Mouse (Mus musculus) forebrain, embryonic 14.5 days (tissue): ENCODE data around the gene Fam171b. TPM values are rescaled to one million over a fixed set of nuclear protein-coding genes. Genes with fewer than 3 reads are reported as not detected.

Experiments used
- ATAC-seq: fragments of 200-750 bp; cut with Nextera tagmentation; 2 replicates; pipeline ENCODE4 v1.8.0; 2017; ENCODE audit warnings: mild to moderate bottlenecking, moderate library complexity
- DNase-seq: peaks from one replicate; pipeline ENCODE4 v3.0.0-alpha.2; 2015; ENCODE audit warnings: low spot score
- H3K27ac ChIP-seq: fragments of 300-500 bp; sonication (generic); 2 replicates; pipeline ENCODE4 v1.5.1; 2014; ENCODE audit warnings: low read depth, mild to moderate bottlenecking, control low read depth, low read length, moderate library complexity
- H3K27me3 ChIP-seq: fragments of 300-500 bp; sonication (generic); replicated peaks from 2 replicates; pipeline ENCODE4 v1.6.1; 2014; ENCODE audit warnings: low read length, control low read depth, mixed read lengths; ENCODE audit not compliant: control insufficient read depth, insufficient read depth
- H3K36me3 ChIP-seq: fragments of 300-500 bp; sonication (generic); 2 replicates; pipeline ENCODE4 v1.6.1; 2014; ENCODE audit warnings: low read length, control low read depth; ENCODE audit not compliant: control insufficient read depth, insufficient read depth
- H3K4me1 ChIP-seq: fragments of 300-500 bp; sonication (generic); 2 replicates; pipeline ENCODE4 v1.6.1; 2014; ENCODE audit warnings: antibody characterized with exemption, low read length, control low read depth; ENCODE audit not compliant: control insufficient read depth, insufficient read depth
- H3K4me2 ChIP-seq: fragments of 300-500 bp; sonication (generic); 2 replicates; pipeline ENCODE4 v1.6.1; 2014; ENCODE audit warnings: mild to moderate bottlenecking, control low read depth, low read length
- H3K4me3 ChIP-seq: fragments of 300-500 bp; sonication (generic); 2 replicates; pipeline ENCODE4 v1.5.1; 2014; ENCODE audit warnings: low read depth, low read length, control low read depth
- H3K9ac ChIP-seq: fragments of 300-500 bp; sonication (generic); 2 replicates; pipeline ENCODE4 v1.6.1; 2014; ENCODE audit warnings: mild to moderate bottlenecking, low read length, control low read depth, moderate library complexity
- H3K9me3 ChIP-seq: fragments of 300-500 bp; sonication (generic); replicated peaks from 2 replicates; pipeline ENCODE4 v1.6.1; 2016; ENCODE audit warnings: low read length, control low read depth, mixed read lengths; ENCODE audit not compliant: control insufficient read depth
- WGBS: fragments of 180-500 bp; shearing (Covaris S2); extraction: QIAGEN DNeasy Blood & Tissue Kit; methylation state at CpG from one replicate; pipeline ENCODE4 v1.1.7; 2014; 5-methylcytosine and 5-hydroxymethylcytosine counted together
- polyA plus RNA-seq: library from polyadenylated mRNA; unstranded; fragments of >200 nt; fragmentation: Nextera tagmentation; extraction: Ambion mirVana; gene quantifications from 2 replicates; pipeline ENCODE4 v1.2.1, GENCODE M21; 2014

Gene Fam171b
- polyA plus RNA-seq, 1 experiment from 2014 or later, result 55.9 TPM

- peaks cover 9% of the 10 kb centered on the region; the same call in 1 of the 2 replicates for H3K36me3 ChIP-seq
- H3K4me2 ChIP-seq, result no peak overlapping the region
- no peaks in the 10 kb centered on the region for H3K27me3 ChIP-seq
- no peak overlapping the region for H3K4me3 ChIP-seq
- 34% methylated on average over 9 of the region's 9 CpGs for WGBS
- H3K9me3 ChIP-seq, result no peaks in the 10 kb centered on the region
- no peak overlapping the region for H3K9ac ChIP-seq
- peaks cover 4% of the 10 kb centered on the region; the same call in 1 of the 2 replicates for H3K4me1 ChIP-seq
- ATAC-seq (peak; percentile 67), DNase-seq (peak; percentile 59)
- H3K27ac ChIP-seq, result no peak overlapping the region
Observed at GRCm38 (mm10) chr2:83797902-83798497, 14.4 kb upstream of the Fam171b start.

DNA sequence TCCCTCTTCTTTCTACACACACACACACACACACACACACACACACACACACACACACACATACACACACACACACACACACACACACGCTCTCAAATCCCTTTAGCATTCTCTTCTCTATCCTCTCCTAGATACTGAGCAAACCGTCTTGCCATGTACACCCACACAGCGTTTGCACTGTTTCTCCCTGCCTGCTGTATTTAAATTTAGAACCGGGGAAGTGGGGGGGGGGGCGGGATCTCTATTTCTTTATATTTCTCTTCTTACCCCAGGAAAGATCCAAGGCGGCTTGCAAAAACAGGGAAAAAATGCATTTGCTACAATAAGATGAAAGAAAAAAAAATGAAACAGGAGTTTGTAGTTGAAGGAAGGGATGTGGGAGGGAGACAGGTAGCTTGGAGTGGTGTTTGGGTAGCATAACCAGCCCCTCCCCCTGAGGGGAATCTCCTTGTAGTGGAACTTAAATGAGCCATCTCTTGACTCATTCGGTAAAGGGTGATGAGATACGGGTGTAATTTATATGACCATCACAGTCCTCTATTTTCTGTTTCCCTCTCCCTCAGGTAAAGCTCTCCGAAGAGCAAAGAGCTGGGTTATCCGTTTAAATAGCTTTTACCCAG is 947 bp downstream of the Fam171b start:
- no peaks in the 10 kb centered on the region for H3K27me3 ChIP-seq
- WGBS, result 10% methylated on average over 10 of the region's 10 CpGs
- peak; percentile 44 for DNase-seq
- no peaks in the 10 kb centered on the region for H3K36me3 ChIP-seq
- H3K4me3 ChIP-seq, result peak overlapping the region; percentile 77
- no peaks in the 10 kb centered on the region for H3K9me3 ChIP-seq
- peak overlapping the region; percentile 55 for H3K4me2 ChIP-seq
- H3K4me1 ChIP-seq, result peaks cover 4% of the 10 kb centered on the region; the same call in 1 of the 2 replicates
- peak overlapping the region; percentile 94 for H3K27ac ChIP-seq
- H3K9ac ChIP-seq, result peak overlapping the region; percentile 89
- peak; percentile 24; the same call in 1 of the 2 replicates for ATAC-seq

GRCm38 (mm10) chr2:83814009-83814408 is 1.6 kb downstream of the Fam171b start:
- 34% methylated on average over 6 of the region's 6 CpGs for WGBS
- Histone ChIP-seq H3K9ac (peak overlapping the region; percentile 89), H3K27ac (no peak overlapping the region), H3K36me3 (no peaks in the 10 kb centered on the region), H3K4me2 (peak overlapping the region; percentile 55), H3K27me3 (no peaks in the 10 kb centered on the region), H3K9me3 (no peaks in the 10 kb centered on the region), H3K4me3 (peak overlapping the region; percentile 77), H3K4me1 (peaks cover 4% of the 10 kb centered on the region; the same call in 1 of the 2 replicates)
- ATAC-seq, result no peak
- peak; percentile 56 for DNase-seq

DNA sequence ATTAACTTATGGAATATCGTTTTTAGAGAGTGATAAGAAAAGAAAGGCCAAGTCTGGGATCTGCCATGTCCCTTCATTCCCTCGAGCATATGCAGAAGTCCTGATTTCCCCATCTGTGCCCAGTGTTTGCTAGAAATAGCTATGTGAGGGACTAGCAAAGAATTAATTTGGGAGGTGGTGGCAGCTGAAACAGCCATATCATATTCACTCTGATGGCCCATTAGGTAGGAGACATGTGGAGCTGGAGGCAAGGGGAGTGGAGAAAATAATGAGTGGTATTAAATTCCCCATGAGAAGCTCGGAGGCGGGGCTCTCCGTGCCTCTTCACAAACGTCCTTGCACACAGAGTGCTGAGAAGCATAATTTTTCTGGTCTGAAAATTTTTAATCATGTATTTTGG is 3.7 kb downstream of the Fam171b start:
- Histone ChIP-seq H3K4me1 (peaks cover 4% of the 10 kb centered on the region; the same call in 1 of the 2 replicates), H3K9ac (no peak overlapping the region), H3K9me3 (no peaks in the 10 kb centered on the region), H3K4me3 (no peak overlapping the region), H3K4me2 (no peak overlapping the region), H3K27me3 (no peaks in the 10 kb centered on the region), H3K27ac (no peak overlapping the region), H3K36me3 (no peaks in the 10 kb centered on the region)
- ATAC-seq (no peak), DNase-seq (peak; percentile 52)
- 51% methylated on average over 6 of the region's 6 CpGs for WGBS

DNA sequence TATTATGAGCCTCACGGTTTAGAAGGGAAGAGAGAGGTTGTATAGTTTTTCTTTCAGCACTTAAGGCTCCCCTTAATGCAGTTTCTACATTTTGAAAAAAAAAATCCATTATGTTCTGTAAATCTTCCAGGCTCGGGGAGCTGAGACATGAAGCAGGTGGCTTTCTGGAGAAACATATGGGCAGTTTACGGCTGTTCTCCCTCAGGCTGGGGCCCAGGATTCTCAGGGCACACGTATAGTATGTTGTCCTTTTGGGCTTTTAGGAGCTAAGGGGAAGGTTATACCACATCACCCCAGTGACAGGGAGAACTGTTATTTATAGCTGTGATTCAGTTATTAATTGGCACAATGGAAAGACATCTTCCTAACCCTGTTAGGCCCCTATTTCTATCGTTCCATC is 12.7 kb downstream of the Fam171b start:
- Histone ChIP-seq H3K9ac (no peak overlapping the region), H3K27ac (no peak overlapping the region), H3K36me3 (no peaks in the 10 kb centered on the region), H3K4me1 (peaks cover 5% of the 10 kb centered on the region; the same call in 1 of the 2 replicates), H3K27me3 (no peaks in the 10 kb centered on the region), H3K4me3 (no peak overlapping the region), H3K9me3 (no peaks in the 10 kb centered on the region), H3K4me2 (no peak overlapping the region)
- 51% methylated on average over 5 of the region's 5 CpGs for WGBS
- peak; percentile 40; the same call in 1 of the 2 replicates for ATAC-seq
- DNase-seq, result peak; percentile 49

DNA sequence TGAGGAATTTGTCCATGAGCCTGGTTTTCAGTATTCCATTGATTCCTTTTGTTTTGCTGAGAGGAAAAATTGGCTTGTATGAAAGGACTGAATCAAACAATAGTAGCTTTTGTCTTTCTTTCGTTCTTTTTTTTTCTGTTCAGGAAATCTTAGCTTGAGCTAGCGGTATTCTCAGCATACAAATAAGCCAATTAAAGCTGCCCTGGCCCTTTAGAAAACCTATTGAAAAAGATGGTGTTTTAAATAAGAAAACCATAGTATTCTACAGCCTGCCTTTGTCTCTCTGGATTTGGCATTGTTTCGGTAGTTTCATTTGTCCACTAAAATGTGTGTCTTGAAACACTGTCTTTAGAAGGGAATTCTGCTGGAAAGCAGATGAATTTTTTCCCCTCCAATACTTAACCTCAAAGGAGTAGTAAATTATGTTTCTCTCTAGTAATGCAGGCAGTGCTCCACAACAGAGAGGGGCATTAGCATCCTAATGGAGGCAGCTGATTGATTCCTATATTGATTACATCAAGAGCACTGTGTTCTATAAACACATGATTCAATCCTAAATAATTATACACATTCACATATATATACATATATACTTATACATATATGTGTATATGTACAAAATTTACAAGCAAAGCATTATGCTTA is 16.6 kb downstream of the Fam171b start:
- DNase-seq, result peak; percentile 86
- Histone ChIP-seq H3K27ac (peak overlapping the region; percentile 23; the same call in 1 of the 2 replicates), H3K9ac (no peak overlapping the region), H3K4me1 (peaks cover 5% of the 10 kb centered on the region; the same call in 1 of the 2 replicates), H3K27me3 (no peaks in the 10 kb centered on the region), H3K36me3 (no peaks in the 10 kb centered on the region), H3K4me2 (no peak overlapping the region), H3K9me3 (no peaks in the 10 kb centered on the region), H3K4me3 (no peak overlapping the region)
- peak; percentile 69 for ATAC-seq
- 3% methylated on average over 3 of the region's 3 CpGs for WGBS

- Histone ChIP-seq H3K9me3 (no peaks in the 10 kb centered on the region), H3K4me2 (no peak overlapping the region), H3K27ac (no peak overlapping the region), H3K36me3 (no peaks in the 10 kb centered on the region), H3K27me3 (no peaks in the 10 kb centered on the region), H3K4me3 (no peak overlapping the region), H3K4me1 (peaks cover 16% of the 10 kb centered on the region), H3K9ac (no peak overlapping the region)
- WGBS, result 79% methylated on average over 4 of the region's 4 CpGs
- no peak for ATAC-seq
- DNase-seq, result no peak
Observed at GRCm38 (mm10) chr2:83832903-83833302, 20.5 kb downstream of the Fam171b start.

DNA sequence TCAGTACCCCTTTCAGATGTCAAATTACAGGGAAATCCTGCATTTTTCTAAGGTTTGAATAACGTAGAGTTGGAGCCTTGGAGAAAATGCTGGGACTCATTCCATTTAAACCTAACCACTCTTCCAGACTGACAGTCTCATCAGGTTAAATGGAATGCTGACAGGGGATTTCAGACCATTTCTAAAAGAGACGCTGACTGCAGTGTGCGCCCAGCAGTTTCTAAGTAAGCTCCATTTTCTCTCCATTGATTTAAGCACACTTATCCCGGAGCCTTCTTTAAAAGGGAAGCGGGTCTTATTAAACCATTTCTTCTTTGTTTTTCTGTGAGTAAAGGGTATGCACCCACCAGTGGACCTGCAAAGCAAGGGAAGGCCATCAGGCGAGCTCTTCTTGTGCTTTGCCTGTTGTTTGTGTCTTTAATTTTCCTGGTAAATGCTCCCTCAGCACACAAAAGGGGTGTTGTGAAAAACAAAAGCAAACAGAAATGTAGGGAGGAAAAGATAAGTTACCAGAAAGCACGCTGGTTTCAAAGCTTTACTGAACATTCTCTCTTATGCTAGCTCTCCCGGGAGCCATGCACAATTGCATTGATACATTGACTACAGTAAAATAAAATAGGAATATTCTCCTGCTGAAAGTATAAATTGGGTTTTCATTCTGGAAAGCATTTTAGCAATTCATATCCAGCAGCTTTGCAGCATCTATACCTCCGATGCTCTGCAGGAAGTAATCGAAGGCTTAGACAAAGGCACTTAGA is 23.1 kb downstream of the Fam171b start:
- Histone ChIP-seq H3K36me3 (no peaks in the 10 kb centered on the region), H3K9ac (peak overlapping the region; percentile 43; the same call in 1 of the 2 replicates), H3K9me3 (0 out of 2 replicates have a peak, but pooled peaks cover 5% of the 10 kb centered on the region), H3K27me3 (no peaks in the 10 kb centered on the region), H3K4me2 (peak overlapping the region; percentile 34), H3K4me1 (peaks cover 11% of the 10 kb centered on the region), H3K27ac (peak overlapping the region; percentile 83), H3K4me3 (no peak overlapping the region)
- 10% methylated on average over 10 of the region's 10 CpGs for WGBS
- ATAC-seq, result peak; percentile 55; the same call in 1 of the 2 replicates
- DNase-seq, result peak; percentile 46
